Mouse (Mus musculus): ENCODE data around the gene Gtf3c3.

- TF ChIP-seq POLR2A (IDR thresholded peaks at IDR 0.05; ENCODE audit: extremely low read depth, insufficient read depth, low read length): no peak
- no peak for TF ChIP-seq CTCF (IDR thresholded peaks at IDR 0.05; ENCODE audit: low read depth, low read length)
Observed at GRCm38 (mm10) chr1:54384221-54384620, 54.5 kb downstream of the Gtf3c3 start.
